Mouse (Mus musculus): ENCODE data around the gene Pip4k2a. TPM values are rescaled to one million over a fixed set of nuclear protein-coding genes. Genes with fewer than 3 reads are reported as not detected.

The Pip4k2a gene
- total RNA-seq, 2 experiments from 2014 or later, result 3.6 to 4.8 TPM

- intact Hi-C loops (cut with DNase I), result no loop called here
- DNase-seq, result no peak
Observed at GRCm38 (mm10) chr2:18857952-18858351, 140.0 kb downstream of the Pip4k2a start.

DNA sequence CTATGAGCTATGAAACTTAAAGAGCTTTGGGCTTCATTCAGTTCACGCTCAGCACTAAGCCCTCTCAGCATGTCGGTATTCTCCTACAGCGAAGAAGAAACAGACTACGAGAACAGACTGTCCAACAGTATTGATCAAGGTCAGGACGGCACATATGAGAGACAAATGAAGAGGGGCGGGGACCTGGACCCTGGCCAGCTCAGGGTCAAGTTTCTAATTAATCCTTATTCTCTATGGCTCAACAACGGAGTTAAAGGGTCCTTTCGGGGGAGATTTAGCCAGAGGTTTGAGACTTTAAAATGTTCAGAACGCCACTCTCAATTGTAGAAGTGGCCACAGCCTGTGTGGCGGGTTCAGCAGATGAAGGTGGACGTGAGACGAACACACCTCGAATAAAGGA lies 141.5 kb downstream of the Pip4k2a start:
- intact Hi-C loops (cut with DNase I), result no loop called here
- DNase-seq, result no peak

DNA sequence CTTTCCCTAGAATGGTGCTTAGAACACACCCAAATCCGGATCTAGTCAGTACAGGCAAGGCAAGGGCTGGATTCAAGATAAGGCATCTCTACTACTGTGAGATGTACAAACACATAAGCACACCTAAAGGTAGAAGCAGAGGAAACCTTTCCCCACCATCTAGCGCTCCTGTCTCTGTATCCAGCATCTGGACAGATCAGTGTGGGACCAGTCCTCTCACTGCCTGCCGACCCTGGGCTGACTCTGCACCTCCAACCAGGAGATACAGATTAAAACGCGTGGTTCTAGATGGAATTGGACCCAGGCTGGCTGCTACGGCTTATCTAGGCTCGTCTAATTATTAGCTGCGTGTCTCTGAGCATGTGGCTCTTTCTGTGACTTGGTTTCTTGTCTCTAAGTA lies 142.7 kb downstream of the Pip4k2a start:
- intact Hi-C loops (cut with DNase I), result no loop called here
- DNase-seq, result no peak

DNA sequence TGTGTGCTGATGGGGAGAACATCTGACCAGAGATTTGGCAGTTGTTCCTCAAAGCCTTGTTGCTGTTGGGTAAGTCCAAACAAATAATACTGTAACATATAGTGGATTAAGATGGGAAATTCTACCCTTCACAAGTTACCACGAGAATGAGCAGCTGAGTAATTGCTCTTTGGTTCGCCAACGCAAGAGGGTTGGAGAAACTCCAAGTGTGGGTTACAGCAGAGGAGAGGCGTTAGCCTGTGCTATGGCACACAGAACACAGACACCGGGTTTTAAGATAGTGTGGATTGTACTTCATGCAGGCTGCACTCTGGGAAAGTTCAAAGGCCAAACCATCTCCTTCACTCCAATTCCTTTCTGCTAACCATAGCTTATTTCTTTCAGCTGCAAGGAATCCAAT lies 144.6 kb downstream of the Pip4k2a start:
- intact Hi-C loops (cut with DNase I), result no loop called here
- DNase-seq, result no peak

DNA sequence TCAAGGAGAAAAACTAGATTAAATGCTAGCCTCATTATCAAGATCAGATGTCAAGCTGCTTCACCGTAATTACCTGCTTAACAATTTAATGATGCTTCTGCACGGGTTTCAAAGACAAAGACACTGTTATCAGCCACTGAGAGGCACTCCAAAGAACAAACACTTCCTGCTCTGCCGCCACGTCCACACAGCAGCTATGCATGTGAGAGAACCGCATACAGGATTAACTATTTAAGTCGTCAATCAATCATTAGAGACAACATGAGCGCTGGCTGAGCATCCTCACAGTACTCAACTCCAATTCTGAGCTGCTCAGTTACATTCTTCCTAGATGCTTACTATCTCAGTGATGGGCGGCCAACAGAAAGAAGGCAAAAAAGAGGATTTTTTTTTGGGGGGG lies 147.3 kb downstream of the Pip4k2a start:
- intact Hi-C loops (cut with DNase I), result no loop called here
- no peak for DNase-seq

DNA sequence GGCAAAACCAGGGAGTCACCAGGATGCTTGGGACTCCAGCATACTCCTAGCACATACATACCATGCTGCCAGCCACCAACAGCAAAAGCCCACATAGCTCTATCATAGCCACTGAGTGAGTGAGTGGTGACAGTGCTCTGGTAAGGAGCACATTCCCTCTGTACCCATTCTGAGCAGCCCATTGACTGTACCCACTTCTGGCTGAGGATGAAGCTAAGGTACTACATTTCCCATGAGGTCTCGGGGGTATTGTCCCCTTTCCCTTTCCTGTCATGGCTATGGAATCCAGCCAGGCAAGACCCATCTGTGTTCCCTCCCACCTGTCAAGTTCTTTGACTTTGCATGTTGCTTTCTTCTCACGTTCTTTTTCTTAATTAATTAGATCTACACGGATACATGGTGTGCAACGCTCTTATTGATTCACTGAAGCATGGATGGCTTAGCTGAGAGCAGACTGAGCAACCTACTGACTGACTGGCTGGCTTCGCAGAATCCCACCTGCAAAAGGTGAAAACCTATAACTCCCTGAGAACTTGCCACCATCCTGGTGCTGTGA lies 149.8 kb downstream of the Pip4k2a start:
- DNase-seq, result no peak
- intact Hi-C loops (cut with DNase I), result no loop called here

DNA sequence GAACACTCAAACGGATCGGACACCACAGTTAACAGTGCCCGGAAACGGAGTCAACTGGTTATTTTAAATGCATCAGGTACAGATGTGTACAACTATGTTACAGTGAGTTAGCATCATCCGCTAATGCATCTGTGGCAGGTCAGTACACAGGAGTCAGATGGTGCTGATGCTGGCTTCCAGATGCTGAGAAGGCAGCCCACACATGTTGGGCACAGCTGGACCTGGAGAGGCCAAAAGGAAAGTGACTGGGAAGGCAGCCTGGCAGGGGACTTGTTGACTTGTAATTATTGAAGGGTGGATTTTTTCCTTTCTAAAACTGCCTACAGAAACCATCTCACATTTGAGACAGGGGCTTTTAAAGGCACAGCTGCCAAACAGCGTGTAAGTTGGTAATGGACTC lies 155.4 kb downstream of the Pip4k2a start:
- intact Hi-C loops (cut with DNase I), result no loop called here
- DNase-seq, result no peak

- intact Hi-C loops (cut with DNase I), result no loop called here
- DNase-seq, result no peak
Observed at GRCm38 (mm10) chr2:18841051-18841450, 156.9 kb downstream of the Pip4k2a start.

- DNase-seq, result no peak
- intact Hi-C loops (cut with DNase I), result no loop called here
Observed at GRCm38 (mm10) chr2:18839532-18839931, 158.4 kb downstream of the Pip4k2a start.

GRCm38 (mm10) chr2:18835266-18835908 lies 162.5 kb downstream of the Pip4k2a start:
- intact Hi-C loops (cut with DNase I), result no loop called here
- DNase-seq, result no peak

DNA sequence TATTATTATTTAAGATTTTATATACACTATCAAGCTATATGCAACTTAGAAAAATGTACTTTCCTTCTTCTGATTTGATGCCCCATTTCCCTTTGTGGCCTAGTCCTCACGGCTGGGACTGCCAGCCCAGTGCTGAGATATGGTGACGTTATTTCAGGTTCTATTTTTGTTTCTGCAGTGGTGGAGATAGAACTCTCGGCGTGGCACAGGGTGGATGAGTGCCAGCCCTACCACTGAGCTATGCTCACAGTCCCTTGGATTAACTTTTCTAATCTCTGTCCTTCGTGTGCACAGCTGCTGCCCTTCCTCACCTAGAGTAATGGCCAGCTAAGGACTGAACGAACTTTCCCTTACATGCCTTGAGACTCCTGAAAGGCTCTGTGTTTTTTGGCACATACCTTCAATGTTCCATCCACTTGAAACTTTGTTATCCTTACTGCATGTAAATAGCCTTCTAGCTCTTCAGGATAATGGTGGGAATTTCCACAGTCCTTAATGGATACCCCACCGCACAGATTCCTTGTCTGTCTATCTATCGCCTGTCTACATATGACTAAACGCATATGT lies 164.8 kb downstream of the Pip4k2a start:
- no peak for DNase-seq
- intact Hi-C loops (cut with DNase I), result no loop called here

GRCm38 (mm10) chr2:18831031-18831774 lies 166.7 kb downstream of the Pip4k2a start:
- intact Hi-C loops (cut with DNase I), result no loop called here
- DNase-seq, result no peak

DNA sequence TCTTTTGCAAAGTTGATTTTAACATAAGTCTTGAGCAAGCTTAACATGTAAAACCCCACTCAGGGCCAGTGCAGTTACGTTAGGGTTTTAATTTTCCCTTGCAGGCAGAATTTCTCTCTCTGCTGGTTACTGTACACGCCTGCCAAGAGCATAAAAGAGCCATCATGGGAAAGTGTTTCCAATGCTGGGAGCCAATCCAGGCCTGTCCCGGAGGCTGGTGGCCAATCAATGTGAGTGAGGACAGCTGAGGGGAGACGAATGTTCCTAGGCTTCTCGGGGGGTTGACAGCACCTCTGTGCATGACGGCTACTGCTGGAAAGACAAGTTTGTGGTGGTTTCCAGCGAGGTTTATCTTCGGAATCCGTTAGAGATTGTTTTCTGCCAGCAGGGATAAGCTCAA lies 175.2 kb downstream of the Pip4k2a start:
- intact Hi-C loops (cut with DNase I), result no loop called here
- peak; percentile 46 to 61 for DNase-seq

DNA sequence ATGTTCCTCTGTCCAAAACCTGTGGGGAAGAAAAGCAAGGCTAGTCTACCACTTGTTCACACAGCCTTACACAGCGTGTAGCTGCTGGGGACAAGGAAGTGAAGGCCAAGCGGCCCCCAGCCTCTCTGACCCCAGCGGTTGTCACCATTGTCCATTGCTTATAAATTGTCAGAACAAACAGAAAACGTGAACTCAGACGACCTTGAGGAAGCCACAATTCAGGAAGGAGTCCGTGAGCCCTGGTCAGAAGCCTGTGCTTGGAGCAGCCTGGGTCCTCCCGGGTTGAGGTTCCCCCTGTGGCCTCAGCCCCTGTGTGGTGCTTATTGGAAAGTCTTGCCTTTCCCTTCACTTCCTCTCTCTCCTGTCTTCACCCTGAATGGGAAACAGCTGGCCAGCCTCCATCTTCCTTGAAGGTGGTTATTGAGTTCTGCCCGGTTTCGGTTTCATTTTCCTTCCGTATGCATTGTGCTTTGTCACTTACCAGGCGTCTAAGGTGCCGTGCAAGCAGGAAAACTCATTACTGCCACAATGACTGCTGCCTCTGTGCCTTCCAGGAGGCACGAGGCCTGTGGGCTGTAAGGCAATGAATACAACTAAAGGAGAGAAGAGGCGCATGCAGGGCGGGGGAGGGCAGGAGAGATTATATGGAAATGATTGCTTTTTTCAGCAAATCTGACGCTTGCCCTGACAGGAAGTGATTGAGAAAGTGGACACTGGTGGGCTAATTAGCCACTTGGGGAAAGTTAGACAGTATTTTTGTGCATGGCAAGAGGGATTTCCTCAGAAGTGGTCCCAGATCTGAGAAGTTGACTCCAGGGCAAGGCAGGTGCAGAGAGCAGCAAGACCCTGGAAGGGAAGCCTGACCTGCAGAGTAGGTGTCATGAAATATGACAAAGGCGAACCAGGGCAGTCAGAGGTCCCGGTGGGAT lies 176.2 kb downstream of the Pip4k2a start:
- DNase-seq, result peak; percentile 14 to 46
- intact Hi-C loops (cut with DNase I), result no loop called here

DNA sequence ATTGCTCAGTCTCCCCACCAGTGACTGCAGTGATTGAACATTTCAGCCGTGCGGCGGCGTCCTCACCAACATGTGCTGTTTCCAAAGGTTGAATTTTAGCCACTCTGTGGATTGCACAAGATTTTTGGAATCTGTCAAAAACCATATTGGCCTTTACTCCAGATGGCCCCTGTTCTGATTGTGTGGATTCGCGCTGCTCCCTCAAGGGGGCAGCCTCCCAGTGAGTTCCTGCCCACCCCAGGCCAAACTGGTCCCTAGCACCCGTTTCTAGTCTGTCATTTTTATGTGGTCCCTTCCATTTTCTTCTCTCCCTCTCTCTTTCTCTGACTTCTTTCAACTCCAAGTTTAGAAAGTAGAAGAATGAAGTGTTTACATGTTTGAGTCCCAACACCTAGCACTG lies 178.4 kb downstream of the Pip4k2a start:
- intact Hi-C loops (cut with DNase I), result no loop called here
- no peak for DNase-seq

DNA sequence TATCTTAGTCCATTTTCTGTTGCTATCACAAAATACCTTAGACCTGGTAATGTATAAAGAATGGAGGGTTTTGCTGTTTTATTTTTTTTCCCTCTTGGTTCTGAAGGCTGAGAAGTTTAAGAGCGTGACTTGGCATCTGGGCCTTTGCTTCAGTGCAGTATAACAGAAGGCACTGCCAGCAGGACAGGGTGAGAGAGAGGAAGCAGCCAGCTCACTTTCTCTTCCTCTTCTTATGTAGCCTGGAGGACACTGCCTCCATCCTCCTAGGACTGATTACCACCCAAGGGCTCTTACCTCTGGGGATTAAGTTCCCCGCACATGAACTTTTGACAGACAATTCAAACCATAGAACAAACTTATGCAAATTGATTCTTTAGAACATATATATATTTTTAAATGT lies 181.9 kb downstream of the Pip4k2a start:
- intact Hi-C loops (cut with DNase I), result no loop called here
- no peak for DNase-seq

GRCm38 (mm10) chr2:18815336-18815965 lies 182.5 kb downstream of the Pip4k2a start:
- intact Hi-C loops (cut with DNase I), result no loop called here
- DNase-seq, result no peak

DNA sequence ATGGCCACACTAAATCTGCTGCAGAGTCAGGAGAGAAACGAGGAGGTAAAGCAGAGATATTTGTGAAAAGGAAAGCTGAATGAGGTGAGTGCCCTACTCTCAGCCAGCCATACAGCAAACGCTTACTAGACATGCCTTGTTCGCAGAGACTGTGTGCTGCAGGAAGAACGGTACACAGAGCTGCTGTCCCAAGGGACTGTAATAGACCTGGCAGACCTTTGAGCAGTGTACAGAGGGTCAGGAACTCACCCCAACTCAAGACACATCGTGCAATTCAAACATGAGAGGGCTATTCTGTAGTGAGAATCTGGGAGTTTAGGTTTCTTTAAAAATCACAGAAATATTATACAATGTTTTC lies 183.5 kb downstream of the Pip4k2a start:
- no peak for DNase-seq
- intact Hi-C loops (cut with DNase I), result no loop called here

DNA sequence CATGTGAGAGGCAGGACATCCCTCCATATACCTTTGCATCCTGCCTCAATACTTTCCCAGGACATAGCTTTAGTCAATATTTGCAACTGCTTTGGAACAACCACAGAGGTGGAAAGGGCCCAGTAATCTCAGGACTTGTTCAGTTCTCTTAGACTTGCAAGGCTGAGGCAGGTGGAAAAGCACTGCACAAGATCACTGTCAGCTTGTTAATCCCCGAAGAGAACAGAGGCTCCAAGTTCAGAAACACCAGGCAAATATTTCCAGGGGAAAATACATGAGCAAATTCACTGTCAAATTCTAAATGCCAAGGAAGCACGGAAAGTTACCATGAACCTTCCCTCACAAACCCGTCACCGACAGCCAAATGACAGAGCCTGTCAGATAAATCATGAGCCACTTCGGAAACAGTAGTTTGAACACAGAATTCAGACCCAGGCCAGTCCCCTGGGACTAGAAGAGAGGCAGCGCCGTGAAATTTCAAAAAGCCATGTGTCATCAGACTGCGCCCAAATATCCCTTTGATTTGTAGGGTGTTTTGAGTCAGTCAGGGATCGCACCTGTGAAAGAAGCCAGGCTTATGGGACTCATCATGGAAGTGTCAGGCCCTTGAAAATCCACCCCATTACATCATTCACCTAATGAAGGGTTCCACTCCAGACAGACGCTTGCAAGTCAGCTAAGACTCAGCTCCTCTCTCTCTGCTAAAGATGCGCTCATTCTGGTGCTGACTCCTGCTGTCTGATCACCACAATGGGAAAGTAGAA lies 184.1 kb downstream of the Pip4k2a start:
- no peak for DNase-seq
- intact Hi-C loops (cut with DNase I), result no loop called here

DNA sequence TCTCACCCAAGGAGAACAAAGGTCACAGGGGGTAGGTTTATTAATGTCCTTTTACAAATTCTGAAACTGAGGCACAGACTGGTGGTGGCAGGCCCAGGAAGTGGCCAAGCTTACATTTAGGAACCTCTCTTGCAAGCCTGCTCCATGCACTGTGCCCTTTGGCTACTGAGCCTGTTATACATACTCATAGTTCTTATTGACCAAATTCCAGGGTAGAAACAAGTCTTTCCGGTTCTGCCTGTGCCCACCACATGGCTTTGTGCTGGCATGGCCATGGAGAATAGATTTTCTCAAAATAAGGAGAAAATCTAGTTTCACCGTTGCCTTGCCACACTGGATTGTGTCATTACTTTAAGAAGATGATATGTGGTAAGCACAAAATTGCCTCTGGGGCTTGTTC lies 190.0 kb downstream of the Pip4k2a start:
- no peak for DNase-seq
- intact Hi-C loops (cut with DNase I), result no loop called here
